Mouse (Mus musculus) heart, postnatal 10 days (tissue): Measurements from ENCODE around the gene Ints6l. TPM values are rescaled to one million over a fixed set of nuclear protein-coding genes. Genes with fewer than 3 reads are reported as not detected.

ENCODE experiments used
- DNase-seq, 2 experiments: peaks; one replicate each; pipeline ENCODE4 v3.0.0; 2021
- intact Hi-C: fragments of 180-260 bp; cut with DNase I; formaldehyde crosslinking; loops from one replicate; pipeline ENCODE4 v1.15.1; 2025
- total RNA-seq, 2 experiments: library from RNA; stranded (reverse); gene quantifications; 2 replicates each; pipeline ENCODE4 v1.2.3; 2021

Gene Ints6l
- total RNA-seq: 10 to 100 TPM; 15.1 to 15.3 TPM

DNA sequence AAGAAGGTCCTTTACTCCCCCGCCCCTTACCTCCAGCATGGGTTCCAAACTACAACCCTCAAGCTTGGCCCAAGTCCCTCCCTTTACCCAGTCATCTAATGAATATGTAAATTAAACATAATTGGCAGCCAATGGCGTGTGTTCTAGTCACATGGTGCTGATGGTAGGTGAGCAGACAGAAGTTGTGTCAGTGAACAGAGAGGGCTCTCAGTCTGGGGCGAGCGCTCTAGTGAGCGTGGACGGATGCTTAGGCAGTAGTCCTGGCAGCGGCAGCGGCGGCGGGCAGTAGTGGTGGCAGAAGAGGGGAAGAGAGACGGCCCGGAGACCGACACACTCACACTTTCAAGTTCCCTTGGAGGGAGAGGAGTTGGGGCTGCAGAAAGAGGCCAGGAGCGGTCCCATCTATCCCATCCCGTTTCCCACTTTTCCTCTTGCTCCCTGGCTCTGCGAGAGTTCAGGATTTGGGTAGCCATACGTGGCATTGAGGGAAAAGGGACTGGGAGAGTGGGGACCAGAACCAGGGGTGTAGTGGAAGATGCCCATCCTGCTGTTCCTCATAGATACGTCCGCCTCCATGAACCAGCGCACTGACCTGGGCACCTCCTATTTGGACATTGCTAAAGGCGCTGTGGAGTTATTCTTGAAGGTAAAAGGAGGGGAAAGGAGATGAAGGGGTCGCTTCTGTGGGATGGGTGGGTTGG, at the start of gene Ints6l:
Ints6l (plus strand) TSS at position 187 of the 701 bp plus-strand sequence.
- intact Hi-C loops: no loop called here
- peak; percentile 73 to 74 for DNase-seq

DNA sequence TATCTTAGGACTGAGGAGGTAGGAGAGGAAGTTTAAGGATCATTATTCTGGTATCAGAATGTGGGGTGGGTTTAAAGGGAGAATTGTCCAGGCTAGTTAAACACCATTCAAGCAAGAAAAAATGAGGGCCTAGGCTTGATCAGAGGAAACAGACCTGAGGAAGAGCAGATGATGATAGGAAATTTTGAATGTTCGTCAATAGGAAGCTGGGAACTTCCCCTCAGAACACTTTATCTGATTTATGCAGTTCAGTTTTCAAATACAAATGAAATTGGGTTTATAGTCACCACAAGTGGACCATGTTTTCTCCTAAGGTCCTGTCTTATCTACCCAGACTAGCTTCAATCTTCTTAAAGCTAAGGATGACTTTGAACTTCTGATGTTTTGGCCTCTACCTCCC, 49.2 kb upstream of the Ints6l start:
- intact Hi-C loops: no loop called here
- no peak for DNase-seq

DNA sequence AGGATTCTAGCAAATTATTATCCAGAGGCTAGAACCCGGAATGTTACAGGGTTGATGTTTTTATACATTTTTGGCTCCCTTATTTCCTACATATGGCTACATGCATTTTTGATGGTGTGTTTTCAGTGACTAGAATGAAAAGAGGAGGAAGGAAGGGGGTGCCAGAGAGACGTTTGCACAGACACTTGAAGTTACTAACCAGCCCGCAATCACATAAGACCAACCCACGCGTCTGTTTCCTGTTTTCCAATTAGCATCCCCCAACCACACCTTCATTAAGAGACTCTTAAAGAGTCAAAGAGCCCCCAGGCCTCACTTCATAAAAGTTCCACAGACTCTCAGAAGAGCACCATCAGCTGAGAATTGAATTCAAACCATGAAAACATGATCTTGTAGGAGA, 48.5 kb upstream of the Ints6l start:
- no peak for DNase-seq
- intact Hi-C loops: no loop called here

DNA sequence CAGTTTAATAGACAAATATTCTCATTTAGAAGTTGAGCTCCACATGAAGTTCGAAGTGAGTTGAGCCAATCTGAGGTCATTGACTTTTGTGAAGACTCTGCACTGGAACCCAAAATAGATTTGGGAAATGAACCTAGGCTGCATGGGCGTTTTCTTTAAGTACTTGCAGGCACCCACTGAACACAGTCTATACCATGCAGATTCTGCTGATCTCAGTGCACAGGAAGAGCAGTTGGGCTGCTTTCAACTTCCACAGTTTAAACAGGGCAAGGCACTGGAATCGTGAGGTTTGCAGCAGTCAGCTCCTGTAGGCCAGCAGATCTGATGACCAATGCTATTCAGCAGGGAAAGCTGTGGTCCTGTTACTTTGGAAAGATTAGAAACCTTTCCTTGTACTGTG, 38.4 kb upstream of the Ints6l start:
- no peak for DNase-seq
- intact Hi-C loops: no loop called here

DNA sequence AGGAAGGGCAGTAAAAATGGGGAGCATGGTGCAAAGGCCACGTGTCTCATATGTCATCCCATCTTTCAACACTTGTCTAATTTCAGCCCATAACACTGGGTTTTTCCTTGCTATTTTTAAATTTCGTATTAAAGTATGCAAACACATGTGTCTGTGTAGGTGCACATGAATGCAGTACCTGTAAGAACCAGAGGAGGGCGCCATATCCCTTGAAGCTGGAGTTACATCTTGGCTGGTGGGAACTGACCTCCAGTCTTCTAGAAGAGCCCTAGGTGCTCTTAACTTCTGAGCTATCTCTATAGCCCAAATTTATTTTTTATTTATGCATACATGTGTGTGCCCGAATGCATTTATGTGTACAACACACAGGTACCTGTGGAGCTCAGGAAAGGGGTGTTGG, 37.1 kb upstream of the Ints6l start:
- intact Hi-C loops: no loop called here

DNA sequence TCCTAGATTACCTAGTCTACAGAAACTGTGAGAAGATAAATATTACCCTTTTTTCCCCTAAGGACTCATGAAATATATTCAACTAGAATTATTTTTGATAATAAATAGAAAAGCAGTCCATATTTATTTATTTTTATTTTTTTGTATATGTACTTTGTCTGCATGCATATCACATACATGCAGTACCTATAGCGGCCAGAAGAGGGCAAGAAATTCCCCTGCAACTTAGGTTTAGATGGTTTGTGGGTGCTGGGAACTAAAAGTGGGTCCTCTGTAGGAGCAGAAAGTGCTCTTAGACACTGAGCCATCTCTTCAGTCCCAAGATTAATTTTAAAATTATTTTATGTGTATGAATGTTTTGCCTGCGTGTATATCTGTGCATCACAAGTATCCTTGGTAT, 24.1 kb upstream of the Ints6l start:
- intact Hi-C loops: no loop called here
- DNase-seq: no peak

More for the DNA sequence above, 37.1 kb upstream of the Ints6l start:
- DNase-seq: no peak

DNA sequence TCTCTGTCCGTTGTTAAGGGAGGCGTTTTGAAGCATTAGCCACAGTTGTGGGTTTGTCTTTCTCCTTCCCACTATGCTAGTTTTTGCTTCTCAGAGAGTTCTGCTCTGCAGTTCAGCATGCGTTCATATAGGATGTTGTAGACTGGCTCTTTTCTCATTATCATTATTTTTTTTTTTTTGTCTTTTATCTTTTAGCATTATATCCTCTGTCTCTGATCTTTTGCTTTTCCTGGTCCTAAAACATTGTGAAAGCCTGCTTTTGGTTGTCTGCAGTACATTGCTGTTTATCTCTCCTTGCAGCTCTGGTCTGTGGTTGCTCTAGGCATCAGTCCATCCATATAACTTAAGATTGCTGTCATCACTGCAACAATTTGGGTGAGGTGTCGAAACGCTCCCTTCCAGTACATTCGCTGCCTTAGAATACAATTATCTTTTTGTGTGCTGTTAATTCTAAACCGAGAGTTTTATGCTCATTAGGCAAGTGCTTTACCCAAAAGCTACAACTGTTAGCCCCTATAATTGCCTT, 18.8 kb upstream of the Ints6l start:
- intact Hi-C loops: no loop called here
- DNase-seq: no peak

DNA sequence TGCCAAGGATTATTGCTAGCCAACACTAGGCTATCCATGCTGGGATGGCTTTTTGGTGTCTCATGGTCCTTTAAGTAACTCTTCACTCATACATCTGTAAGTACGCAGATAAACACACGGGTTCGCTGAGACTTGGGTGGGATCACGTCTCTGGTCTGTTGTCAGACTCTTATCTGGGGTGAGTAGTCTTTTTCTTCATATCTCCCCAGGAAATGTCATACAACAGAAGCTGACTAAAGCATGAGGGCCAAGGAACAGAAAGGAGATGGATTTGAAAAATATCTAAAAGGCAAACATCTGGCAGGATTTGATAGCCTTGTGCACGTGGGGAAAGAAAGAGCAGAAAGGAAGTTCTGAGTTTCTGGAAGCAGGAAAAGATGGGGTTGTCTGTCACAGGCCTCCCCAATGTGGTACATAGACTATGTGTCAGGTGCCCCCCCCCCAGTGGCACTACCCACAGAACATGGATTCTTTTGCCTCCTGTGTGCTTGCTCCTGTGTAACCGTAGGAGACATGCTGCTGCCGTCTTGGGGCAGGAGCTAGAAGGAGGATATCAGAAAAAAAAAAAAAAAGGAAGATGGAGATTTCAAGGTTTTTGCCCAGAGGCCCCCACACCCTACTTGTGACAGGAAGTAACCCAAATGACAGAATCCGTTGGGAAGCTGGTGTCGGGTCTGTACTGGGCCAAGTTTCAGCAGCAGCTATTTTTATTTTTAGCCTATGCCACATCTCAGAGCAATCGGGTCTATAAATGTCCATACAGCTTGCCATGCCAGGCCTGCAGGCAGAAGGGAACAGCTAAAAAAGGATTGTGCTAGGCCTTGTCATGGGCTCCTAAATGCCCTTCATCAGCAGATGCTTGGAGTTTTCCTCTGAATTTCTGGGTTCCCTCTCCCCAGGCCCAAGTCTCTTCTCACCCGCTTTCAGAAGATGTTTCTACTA, 7.9 kb upstream of the Ints6l start:
- DNase-seq: peak; percentile 18 to 38
- intact Hi-C loops: no loop called here

DNA sequence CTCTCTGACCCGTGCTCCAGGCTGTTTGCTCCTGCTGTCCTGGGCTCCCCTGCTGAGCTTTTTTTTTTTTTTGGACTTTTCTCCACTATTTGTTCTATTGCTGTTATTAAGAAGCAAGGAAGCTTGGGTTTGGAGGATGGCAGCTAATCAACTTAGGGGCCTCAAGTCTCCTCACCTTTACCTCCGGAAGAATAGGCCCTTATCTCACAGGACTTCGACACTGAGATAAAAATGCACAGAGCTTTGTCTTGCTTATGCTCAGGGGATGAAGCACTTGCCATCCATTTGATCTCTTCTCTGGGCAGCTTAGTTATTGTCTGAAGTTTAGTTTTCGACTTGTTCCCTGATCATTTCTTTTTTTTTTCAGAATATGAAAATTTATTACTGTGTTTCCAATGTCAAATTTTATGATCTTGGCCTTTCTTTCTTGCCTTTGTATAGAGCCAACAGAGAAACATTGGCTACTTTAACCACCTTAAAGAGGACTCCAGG, 7.1 kb upstream of the Ints6l start, which contains the start of gene Gm2174:
Gm2174 (plus strand) TSS at position 442 of the 492 bp plus-strand sequence.
- intact Hi-C loops: no loop called here
- DNase-seq: no peak

DNA sequence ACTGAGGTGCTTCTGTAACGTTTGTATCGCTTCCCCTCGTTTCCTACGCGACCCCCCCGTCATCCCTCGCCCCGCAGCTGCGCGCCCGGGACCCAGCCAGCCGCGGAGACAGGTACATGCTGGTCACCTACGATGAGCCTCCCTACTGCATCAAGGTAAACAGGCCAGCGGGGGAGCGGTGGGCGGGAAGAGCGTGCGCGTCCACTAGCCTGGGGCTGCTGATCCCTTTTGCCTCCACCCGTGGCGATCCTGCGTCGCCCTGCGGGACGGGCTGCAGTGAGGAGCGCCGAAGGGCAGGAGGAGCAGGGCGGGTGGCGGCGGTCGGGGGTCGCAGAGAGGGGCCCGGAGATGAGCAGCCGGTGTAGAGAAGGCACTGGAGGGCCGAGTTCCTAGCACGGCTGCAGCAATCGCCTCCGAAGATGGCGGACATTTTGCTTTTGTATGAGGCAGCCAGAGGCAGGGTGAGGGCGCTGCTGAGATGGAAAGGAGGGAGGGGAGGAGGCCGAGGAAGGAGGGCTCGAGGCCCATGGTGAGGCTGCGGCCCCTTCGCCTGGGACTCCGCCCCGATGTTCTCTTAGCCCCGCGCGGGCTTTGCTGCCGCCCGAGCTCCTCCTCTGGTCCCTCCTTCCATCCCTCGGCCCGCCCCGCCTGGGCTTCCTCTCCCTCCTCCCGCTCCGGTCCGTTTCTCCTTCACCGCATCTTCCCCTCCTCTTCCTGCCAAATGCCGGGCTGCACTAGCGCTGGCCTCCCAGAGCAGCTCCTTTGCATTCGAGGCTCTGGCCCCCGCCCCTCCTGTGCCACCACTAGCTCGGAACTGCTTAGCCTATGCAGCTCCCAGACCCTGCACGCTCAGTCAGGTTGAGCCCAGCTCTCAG, 952 bp downstream of the Ints6l start:
- peak; percentile 87 to 88 for DNase-seq
- intact Hi-C loops: no loop called here

DNA sequence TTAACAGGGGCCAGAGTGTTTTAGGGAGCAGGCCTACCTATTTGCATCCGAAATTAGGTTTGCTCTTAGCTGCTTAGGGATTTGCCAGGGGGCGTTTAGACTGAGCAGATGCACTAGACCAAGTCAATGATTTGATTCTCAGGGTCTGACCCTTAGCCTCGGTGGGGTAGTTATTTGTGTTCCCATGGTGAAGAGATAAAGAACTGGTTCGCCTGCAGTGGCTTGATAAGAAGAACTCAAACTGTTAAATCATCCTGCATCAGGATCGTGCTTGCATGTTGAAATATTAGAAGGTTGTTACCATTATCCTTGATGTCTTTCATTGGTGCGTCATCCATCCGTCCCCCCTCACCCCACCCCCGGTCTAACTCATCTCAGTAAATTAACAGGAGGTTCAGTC, 1.7 kb downstream of the Ints6l start:
- intact Hi-C loops: no loop called here
- no peak for DNase-seq

DNA sequence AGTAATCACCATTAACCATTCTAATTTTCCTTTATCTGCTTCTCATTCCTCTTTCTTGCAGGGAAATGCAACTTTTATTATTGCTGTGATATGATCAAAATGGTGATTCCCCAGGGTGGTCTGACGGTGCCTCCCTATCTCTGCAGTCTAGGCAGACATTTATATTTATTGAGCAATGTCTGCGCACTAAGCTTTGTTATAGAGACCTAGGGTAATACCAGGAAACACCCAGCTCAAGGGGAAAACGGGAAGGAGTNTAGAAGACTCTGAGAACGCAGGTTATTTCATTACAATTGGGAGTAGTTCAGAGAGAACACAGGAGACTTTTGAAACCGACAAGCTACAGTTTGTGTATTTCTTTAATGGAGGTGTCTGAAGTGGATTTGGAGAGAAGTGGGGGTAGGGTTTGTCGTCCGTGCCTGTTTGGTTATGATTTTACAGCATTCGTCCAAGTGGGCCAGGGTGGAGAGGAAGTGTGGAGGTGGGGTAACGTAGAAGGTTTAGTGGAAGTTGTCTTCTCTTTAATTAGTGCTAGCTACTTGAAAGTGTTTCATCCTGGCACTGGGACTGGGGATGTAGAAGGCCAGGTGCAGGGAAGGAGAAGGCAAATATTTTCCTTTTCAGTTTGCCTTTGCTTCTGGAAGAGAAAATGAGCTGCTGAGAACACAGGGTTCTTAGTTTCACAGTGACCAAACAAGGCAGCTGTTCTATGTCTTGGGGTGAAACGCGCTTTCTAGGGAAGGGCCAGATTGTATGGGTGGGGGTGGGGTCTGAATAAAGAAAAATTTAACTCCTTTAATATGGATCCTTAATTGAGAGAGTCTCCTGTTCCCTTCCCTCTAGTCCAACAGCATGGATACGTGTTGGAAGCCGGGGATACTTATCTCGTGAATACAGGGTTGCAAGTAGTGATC, 7.6 kb downstream of the Ints6l start:
- intact Hi-C loops: no loop called here
- peak in 1 of 2 experiments; percentile 18 for DNase-seq

DNA sequence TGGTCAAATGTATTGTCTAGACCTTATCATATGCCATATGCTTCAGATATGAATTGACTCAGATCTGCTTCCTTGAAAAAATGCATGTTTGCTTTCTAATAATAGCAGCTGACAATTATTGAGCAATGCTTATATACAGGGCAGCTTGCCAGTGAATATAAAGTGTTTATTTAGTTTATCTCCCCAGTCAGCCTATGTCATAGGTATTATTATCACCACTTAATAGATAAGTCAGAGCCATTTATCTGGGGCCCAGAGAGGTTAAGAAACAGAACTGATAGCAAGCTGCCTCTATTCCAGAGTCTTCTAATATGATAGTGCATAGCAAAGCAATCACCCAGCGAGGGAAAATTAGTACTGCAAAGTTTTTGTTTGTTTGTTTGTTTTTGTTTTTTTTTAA, 10.2 kb downstream of the Ints6l start:
- intact Hi-C loops: no loop called here
- DNase-seq: no peak

DNA sequence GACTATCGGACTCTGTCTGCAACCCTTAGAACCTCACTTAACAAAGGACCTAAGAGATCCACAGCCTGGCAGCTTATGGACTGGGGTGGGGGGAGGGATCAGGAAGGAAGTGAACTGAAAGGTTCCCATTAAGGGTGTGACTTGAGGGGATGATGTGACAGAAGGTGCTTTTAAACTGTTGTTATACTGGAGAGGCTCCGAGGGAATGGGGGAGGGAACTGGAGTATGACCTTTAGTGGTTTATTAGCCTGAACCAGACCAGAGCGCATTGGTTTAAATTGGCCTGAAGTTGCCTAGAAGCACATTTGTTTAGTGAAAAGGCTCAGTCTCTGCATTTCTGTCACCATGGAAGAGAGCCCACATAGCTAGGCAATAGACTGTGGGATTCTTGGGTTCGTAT, 13.0 kb downstream of the Ints6l start:
- intact Hi-C loops: no loop called here
- DNase-seq: no peak

DNA sequence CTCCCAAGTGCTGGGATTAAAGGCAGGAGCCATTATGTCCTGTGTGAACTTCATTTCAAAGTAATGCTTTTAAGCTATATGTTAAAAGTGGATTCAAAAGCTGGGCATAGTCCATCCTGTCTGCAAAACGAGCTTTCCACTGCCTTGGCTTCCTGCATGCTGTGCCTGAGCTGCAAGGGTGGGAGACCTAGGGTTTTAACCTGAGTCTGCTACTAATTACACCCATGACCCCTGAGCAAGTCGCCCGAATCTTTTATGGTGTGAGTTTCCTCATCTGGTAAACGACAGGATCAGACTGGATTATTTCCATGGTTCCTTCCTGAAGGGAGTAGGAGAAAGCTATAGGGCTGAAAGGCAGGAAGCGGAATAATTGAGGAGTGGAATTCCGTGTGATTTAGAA, 13.8 kb downstream of the Ints6l start:
- DNase-seq: no peak
- intact Hi-C loops: no loop called here

DNA sequence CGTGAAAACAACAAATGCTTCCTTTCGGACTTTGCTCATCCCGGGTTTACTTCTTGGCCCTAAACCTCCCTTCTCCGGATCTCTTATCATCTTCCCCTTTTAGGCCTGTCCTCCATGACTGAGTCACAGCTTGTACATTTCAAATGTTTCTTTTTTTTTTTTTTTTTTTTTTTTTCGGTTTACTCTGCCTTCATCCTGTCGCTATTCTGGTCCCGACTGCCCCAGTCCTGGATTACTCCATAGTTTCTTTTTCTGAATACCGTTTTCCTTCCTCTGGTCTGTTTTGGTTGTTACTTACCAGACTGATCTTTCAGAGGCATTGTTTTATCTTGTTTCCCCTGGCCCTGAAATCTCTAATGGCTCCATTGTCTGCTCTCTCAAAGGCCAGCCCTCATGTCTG, 19.4 kb downstream of the Ints6l start:
- no peak for DNase-seq
- intact Hi-C loops: no loop called here

DNA sequence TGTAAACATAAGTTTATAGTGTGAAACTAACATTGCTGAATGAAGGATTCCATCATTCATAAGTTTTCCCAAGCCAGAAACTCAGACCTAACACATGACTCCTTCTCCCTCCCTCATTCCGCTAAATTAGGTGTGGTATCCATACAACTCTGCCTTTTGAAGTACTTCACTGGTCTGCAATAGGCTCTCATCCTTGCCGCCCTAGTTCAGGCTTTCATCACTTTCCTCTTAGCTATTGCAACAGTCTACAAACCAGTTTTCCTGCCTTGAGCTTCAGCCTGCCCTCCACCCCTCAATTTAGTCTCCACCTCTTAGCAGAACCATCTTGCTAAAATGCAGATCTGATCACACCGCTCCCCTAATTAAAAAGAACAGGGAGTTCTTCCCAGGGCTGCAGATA, 22.9 kb downstream of the Ints6l start:
- intact Hi-C loops: no loop called here
- no peak for DNase-seq

DNA sequence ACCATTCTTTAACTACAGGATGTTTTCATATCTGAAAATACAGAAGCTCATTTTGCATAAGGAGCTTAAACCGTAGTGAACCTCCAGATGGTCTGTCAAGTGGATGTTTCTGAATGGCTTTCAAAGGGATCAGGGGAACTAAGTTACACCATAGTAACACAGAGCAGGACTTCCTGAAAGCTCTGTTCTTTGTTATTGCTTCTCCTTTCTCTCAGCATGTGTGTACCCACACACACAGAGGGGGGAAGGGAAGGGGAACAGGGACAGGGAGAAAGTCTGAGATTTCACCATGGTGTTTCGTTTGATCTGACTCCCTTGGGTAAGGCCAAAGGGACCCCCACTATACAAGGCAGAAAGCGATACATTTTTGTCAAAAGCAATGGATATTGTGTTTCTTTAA, 27.2 kb downstream of the Ints6l start:
- no peak for DNase-seq
- intact Hi-C loops: loop anchor here (10.0 kb wide), 1 partner anchor 207 kb away; no protein-coding TSS in a partner anchor

DNA sequence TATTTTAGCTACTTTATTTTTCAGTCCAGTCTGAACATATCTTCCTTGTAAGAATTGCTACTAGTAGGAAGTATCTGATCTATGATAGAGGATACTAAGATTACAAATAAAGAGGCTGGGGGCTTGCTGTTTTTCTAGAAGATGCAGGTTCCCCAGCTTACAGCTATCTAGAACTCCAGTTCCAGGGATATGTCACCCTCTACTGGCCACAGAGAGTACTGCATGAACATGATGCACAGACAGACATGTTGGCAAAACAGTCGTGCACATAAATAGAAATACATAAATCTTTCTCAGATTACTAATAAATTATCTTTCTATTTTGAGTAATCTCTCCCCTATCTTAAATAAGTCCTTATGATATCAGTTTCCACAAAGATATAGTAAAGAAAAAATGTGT, 35.1 kb downstream of the Ints6l start:
- intact Hi-C loops: loop anchor here (1.0 to 10.0 kb wide), 4 partner anchors 37 to 215 kb away; partner anchors contain the start of gene Zfp449
- peak; percentile 76 to 85 for DNase-seq
